Mouse (Mus musculus): ENCODE results near the gene Senp3. TPM values are rescaled to one million over a fixed set of nuclear protein-coding genes. Genes with fewer than 3 reads are reported as not detected.

Senp3 gene
- polyA plus RNA-seq, 1 experiment from 2014 or later, result 134 TPM

DNA sequence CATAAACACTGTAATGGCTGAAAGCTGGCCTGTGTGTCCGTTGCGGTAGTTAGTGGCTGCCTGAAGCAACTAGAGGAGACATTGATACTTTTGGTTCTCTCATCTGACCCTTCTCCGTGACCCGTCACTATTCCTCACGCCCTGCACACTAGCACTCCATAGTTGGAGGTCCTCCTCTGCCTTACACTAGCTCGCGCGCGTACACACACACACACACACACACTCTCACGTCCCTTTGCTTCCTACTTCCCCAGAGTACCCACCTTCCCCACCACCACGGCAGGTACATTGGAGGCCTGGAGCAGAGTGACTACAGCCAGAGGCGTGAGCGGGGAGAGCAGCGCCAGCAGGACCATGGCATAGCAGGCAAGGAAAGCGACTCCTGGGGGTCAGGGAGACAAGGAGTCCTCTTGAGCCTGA is 24.4 kb downstream of the Senp3 start:
- Histone ChIP-seq H3K27ac (peak overlapping the region; percentile 41; the same call in 1 of the 2 replicates), H3K4me3 (no peak overlapping the region)

DNA sequence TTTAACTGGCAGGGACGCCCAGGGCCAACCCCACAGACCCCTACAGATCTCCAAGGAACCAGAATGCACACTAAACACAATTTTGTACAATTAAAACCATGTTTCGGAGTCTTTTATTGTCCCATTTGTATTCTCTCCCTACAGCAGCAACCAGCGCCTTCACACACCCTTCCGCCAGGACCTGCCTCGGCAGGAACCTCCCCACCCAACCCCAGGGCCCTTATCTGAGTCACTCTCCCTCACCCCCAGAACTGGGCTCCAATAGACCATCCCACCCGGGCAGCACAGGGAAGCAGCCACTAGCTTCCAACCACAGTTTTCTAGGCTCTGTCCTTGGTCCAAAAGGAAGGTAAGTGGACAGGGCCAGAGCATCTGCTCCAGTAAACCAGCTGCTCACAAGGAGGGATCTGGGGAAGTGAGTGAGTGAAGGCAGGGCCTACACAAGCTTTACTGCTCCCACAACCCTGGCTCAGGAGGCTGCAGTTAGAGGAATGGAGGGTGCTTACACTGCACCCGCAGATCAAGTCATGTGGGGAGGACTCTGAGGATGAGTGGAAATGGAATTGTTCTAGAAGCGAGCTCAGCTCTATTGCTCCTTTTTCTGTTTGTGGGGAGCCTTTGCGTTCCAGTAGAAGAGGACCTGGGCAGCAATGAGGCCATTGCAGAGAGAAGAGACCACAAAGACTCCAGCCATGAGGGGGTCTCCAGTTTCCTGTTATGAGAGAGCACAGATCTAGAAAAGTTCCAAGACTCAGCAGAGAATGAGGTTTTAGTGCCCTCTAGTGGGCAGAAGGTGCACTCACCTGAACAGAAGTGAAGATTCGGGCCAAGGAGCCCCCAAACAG is 25.0 kb downstream of the Senp3 start:
- no peak for ATAC-seq (ENCODE audit: insufficient number of reproducible peaks, insufficient read depth, low FRiP score, low TSS enrichment)
- 76% methylated on average over 10 of the region's 10 CpGs for WGBS
- Histone ChIP-seq H3K4me3 (0 out of 2 replicates have a peak overlapping the region, but pooled peaks have one; percentile 7), H3K4me2 (replicated peaks) (no peak overlapping the region), H3K9me3 (no peaks in the 10 kb centered on the region), H3K4me1 (peaks cover 39% of the 10 kb centered on the region), H3K9ac (no peak overlapping the region), H3K36me3 (peaks cover 63% of the 10 kb centered on the region), H3K27ac (peak overlapping the region; percentile 73), H3K27me3 (no peaks in the 10 kb centered on the region)

More for the DNA sequence above, 24.4 kb downstream of the Senp3 start:
- Histone ChIP-seq H3K4me1 (peaks cover 39% of the 10 kb centered on the region), H3K36me3 (peaks cover 57% of the 10 kb centered on the region), H3K9me3 (no peaks in the 10 kb centered on the region), H3K9ac (0 out of 2 replicates have a peak overlapping the region, but pooled peaks have one; percentile 0), H3K4me2 (replicated peaks) (no peak overlapping the region), H3K27me3 (no peaks in the 10 kb centered on the region)
- WGBS, result 83% methylated on average over 15 of the region's 15 CpGs
- no peak for ATAC-seq (ENCODE audit: insufficient number of reproducible peaks, insufficient read depth, low FRiP score, low TSS enrichment)

DNA sequence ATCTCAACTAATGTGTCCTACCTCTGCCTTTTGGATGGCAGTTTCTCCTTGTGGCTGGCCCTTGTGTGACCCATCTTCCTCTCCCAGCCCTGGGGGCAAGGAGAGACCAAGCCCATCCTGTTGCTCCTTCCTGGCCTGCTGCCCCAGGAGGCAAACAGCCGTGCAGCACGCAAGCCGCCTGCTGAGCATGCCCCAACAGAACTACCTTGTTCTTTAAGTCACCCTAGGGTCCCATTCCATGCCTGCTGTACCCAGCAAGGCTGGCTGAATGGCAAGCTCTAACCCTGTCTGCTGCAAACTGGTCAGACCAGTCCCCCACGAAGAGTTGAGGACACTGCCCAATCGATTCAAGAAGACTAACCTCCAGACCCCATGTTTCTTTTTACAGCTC is 25.8 kb downstream of the Senp3 start:
- no peak overlapping the region for H3K9ac ChIP-seq

DNA sequence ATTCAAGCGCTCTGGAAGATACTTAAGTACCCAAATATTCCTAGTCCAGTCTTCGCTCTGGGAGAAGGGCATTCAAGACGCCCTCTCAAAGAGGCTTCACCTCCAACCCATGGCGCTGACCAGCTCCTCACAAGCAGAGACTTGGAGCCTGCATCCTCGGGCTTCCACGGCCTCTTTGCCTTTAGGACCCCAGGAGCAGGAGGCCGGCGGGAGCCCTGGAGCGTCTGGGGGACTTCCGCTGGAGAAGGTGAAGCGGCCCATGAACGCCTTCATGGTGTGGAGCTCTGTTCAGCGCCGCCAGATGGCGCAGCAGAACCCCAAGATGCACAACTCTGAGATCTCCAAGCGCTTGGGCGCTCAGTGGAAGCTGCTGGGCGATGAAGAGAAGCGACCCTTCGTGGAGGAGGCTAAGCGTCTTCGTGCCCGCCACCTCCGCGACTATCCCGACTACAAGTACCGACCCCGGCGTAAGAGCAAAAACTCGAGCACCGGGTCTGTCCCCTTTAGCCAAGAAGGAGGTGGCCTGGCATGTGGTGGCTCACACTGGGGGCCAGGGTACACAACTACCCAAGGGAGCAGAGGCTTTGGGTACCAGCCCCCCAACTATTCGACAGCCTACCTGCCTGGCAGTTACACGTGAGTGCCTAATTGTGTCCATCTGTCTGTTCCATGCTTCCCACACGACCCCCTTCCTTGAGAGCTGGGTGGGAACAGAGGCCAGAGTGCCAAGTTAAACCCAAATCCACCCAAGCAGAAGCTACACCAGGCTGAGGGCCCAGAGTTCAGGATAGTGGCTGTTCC is 26.4 kb downstream of the Senp3 start, which contains the start of gene Sox15:
Sox15 (plus strand) TSS at position 51 of the 801 bp plus-strand sequence.
- Histone ChIP-seq H3K4me2 (replicated peaks) (0 out of 2 replicates have a peak within 1 kb of the TSS, but pooled peaks have one; percentile 8), H3K27me3 (no peaks in the 10 kb centered on the region), H3K27ac (peak within 1 kb of the TSS; percentile 72), H3K4me3 (peak within 1 kb of the TSS; percentile 12; the same call in 1 of the 2 replicates), H3K36me3 (peaks cover 76% of the 10 kb centered on the region), H3K9ac (peak within 1 kb of the TSS; percentile 42; the same call in 1 of the 2 replicates), H3K4me1 (peaks cover 29% of the 10 kb centered on the region), H3K9me3 (no peaks in the 10 kb centered on the region)
- peak; percentile 18; the same call in 1 of the 2 replicates for ATAC-seq (ENCODE audit: insufficient number of reproducible peaks, insufficient read depth, low FRiP score, low TSS enrichment)
- WGBS, result 19% methylated on average over 34 of the region's 34 CpGs

More for the DNA sequence above, 25.8 kb downstream of the Senp3 start:
- no peak for ATAC-seq (ENCODE audit: insufficient number of reproducible peaks, insufficient read depth, low FRiP score, low TSS enrichment)
- Histone ChIP-seq H3K4me1 (peaks cover 32% of the 10 kb centered on the region), H3K4me3 (no peak overlapping the region), H3K36me3 (peaks cover 70% of the 10 kb centered on the region), H3K9me3 (no peaks in the 10 kb centered on the region), H3K27me3 (no peaks in the 10 kb centered on the region), H3K4me2 (replicated peaks) (0 out of 2 replicates have a peak overlapping the region, but pooled peaks have one; percentile 8), H3K27ac (no peak overlapping the region)
- WGBS, result 63% methylated on average over 5 of the region's 5 CpGs

DNA sequence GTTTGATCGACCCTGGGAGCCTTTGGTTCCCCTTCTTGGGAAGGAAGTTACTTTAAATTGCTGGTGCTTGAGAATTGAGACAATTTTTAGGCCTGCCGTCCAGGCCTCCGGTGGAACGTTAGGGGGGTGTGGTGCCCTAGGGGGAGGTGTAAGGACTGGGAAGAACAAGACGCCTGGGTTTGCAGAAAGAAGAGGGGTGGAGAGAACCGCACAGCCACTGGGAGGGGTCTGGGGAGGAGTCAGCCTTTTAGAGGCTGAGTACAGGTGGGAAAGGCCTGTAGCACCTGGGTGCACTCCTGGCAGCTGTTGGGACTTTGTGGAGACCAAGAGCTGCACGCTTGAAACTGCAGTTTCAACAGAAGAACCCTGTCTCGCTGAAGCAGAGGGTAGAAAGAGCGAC is 27.1 kb downstream of the Senp3 start:
- Histone ChIP-seq H3K4me1 (peaks cover 29% of the 10 kb centered on the region), H3K27me3 (no peaks in the 10 kb centered on the region), H3K27ac (peak overlapping the region; percentile 72), H3K9ac (peak overlapping the region; percentile 2; the same call in 1 of the 2 replicates), H3K4me3 (no peak overlapping the region), H3K4me2 (replicated peaks) (0 out of 2 replicates have a peak overlapping the region, but pooled peaks have one; percentile 8), H3K9me3 (no peaks in the 10 kb centered on the region), H3K36me3 (peaks cover 81% of the 10 kb centered on the region)
- ATAC-seq (ENCODE audit: insufficient number of reproducible peaks, insufficient read depth, low FRiP score, low TSS enrichment), result no peak
- WGBS, result 28% methylated on average over 9 of the region's 9 CpGs

DNA sequence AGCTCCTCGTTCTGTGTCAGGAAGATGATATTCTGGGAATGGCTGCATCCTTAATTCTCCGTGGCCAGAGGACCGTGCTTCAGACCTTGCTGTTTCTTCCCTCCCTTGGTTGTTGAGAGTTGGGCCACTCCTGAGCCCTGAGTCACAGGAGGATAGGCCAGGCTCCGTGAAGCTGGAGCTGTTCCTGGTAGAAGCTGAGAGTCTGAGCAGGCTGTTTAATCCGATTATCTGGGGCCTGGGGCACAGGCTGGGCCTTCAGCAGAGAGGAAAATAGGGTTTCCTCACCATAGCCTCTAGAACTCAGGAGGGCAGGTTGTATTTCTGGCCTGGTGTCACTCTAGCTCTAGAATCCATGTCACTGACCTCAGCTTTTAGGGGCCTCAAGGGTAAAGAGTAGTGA is 28.5 kb downstream of the Senp3 start:
- H3K27me3 ChIP-seq, result no peaks in the 10 kb centered on the region
- peaks cover 29% of the 10 kb centered on the region for H3K4me1 ChIP-seq
- no peak overlapping the region for H3K4me2 ChIP-seq (replicated peaks)
- 0 out of 2 replicates have a peak overlapping the region, but pooled peaks have one; percentile 7 for H3K9ac ChIP-seq
- H3K27ac ChIP-seq, result peak overlapping the region; percentile 30; the same call in 1 of the 2 replicates
- no peak for ATAC-seq (ENCODE audit: insufficient number of reproducible peaks, insufficient read depth, low FRiP score, low TSS enrichment)
- H3K9me3 ChIP-seq, result no peaks in the 10 kb centered on the region
- 54% methylated on average over 5 of the region's 5 CpGs for WGBS
- H3K36me3 ChIP-seq, result peaks cover 82% of the 10 kb centered on the region
- H3K4me3 ChIP-seq, result no peak overlapping the region

DNA sequence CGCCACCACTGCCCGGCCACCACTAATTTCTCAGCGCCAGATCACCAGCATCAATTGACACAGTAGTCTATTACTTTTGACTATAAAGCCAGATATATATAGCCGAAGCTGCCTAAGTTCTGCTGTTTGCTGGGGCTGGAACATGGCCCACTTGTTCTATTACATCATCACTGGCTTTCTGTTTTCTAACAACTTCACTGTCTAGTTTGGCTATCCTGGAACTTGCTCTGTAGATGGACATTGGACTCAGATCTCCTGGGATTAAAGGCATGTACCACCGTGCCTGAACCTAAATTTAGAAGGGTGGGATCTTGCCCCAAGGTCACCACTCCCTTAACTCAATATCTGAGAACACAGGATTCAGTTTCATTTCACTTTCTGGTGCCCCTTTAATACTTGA is 36.0 kb downstream of the Senp3 start:
- no peaks in the 10 kb centered on the region for H3K4me1 ChIP-seq
- WGBS, result 92% methylated on average over 5 of the region's 5 CpGs
- no peak for ATAC-seq (ENCODE audit: insufficient number of reproducible peaks, insufficient read depth, low FRiP score, low TSS enrichment)
- no peaks in the 10 kb centered on the region for H3K9me3 ChIP-seq
- no peak overlapping the region for H3K27ac ChIP-seq
- H3K4me2 ChIP-seq (replicated peaks), result no peak overlapping the region
- no peak overlapping the region for H3K4me3 ChIP-seq
- H3K36me3 ChIP-seq, result peaks cover 95% of the 10 kb centered on the region
- H3K9ac ChIP-seq, result no peak overlapping the region
- H3K27me3 ChIP-seq, result no peaks in the 10 kb centered on the region

DNA sequence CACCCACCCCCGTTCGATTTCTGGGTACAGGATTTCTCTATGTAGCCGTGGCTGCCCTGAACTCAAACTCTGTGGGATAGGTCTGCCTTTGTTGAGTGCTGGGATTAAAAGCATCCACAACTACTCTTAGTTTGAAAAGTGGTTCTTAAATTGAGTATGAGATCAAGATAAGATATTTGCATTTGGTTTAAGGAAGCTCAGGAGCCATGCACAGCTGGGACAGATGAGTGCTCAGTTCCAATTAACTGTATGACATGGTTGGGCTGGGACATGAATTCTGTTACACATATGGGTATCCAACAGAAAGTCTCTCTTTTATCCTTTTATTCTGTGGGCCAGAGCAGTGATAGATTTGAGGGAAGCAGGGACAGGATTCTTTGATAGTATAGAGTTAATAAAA is 46.4 kb downstream of the Senp3 start:
- Histone ChIP-seq H3K4me3 (no peak overlapping the region), H3K9me3 (no peaks in the 10 kb centered on the region), H3K27ac (no peak overlapping the region), H3K27me3 (no peaks in the 10 kb centered on the region), H3K9ac (no peak overlapping the region), H3K4me1 (peaks cover 23% of the 10 kb centered on the region), H3K36me3 (peaks cover 22% of the 10 kb centered on the region), H3K4me2 (replicated peaks) (peak overlapping the region; percentile 78)
- ATAC-seq (ENCODE audit: insufficient number of reproducible peaks, insufficient read depth, low FRiP score, low TSS enrichment), result no peak
- WGBS, result 90% methylated on average over 3 of the region's 3 CpGs

DNA sequence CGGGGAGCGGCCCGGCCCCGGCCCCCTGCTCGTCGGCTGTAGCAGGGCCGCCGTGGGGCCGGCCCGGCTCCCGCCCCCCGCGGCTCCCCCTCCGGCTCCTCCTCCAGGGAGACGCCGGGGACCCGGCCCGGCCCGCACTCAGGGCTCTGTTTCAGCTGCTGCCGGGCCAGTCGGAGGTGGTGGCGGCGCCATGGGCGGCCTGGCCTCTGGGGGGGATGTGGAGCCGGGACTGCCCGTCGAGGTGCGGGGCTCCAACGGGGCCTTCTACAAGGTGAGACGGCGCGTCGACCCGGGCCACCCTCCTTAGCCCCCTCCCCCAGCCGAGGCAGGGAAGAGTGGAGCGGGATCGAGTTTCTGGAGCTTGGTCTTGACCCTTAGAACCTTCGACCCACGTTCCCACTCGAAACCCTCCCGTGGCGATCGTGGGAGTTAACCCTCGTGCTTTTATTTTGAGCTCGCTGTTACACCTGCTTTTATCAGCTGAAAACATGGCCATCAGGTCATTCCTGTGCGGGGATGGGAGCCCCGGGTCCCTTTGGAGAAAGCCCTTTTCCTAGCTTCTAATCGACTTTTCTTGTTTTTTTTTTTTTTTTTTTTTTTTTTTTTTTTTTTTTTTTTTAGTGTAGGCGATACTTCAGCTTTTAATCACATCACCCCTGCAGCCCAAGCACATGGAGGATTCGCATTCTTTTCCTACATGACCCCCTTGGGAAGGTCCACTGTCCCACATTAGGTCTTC is 48.6 kb downstream of the Senp3 start:
- Histone ChIP-seq H3K27ac (peak overlapping the region; percentile 96), H3K4me2 (replicated peaks) (peak overlapping the region; percentile 78), H3K9me3 (no peaks in the 10 kb centered on the region), H3K4me1 (peaks cover 23% of the 10 kb centered on the region), H3K4me3 (peak overlapping the region; percentile 69), H3K36me3 (peaks cover 6% of the 10 kb centered on the region), H3K27me3 (no peaks in the 10 kb centered on the region), H3K9ac (peak overlapping the region; percentile 90)
- ATAC-seq (ENCODE audit: insufficient number of reproducible peaks, insufficient read depth, low FRiP score, low TSS enrichment), result peak; percentile 29; the same call in 1 of the 2 replicates
- WGBS, result under 1% methylated on average over 45 of the region's 50 CpGs

DNA sequence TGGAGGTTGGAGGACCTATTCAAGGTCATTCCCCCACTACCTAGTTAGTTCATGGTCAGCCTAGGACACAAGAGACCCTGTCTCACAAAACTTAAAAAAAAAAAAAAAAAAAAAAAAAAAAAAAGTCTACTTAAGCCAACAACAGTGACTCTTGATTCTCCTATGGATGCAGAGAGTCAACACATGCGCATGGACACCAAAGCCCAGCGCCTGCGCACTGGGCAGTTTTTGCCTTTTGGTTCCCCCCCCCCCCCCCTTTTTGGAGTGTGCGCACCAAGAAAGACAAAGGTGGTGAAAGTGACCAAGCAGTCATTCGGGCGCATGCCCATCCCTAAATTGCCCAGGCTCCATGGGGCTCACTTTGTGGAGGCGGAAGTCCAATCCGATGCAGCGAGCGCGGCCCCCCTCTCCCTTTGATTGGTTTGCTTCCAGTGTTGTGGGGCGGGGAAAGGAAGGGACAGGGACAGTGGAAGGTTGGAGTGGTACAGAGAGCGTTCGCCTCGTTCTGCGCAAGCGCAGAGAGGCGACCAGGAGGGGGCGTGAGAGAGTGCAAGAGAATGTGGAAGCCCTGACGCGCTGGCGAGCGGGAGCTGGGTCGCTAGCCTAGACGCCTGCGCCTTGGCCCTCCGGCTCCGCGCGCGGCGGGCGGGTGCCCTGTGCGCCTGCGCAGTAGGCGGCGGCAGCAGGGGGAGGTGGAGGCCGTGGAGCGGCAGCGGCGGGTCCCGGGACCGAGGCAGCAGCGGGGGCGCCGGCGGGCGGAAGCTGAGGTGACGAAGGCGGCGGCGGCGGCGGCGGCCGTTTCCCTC is 49.4 kb downstream of the Senp3 start, which contains the start of gene Fxr2:
Fxr2 (plus strand) TSS at position 707 of the 806 bp plus-strand sequence.
- peaks cover 23% of the 10 kb centered on the region for H3K4me1 ChIP-seq
- peak; percentile 99 for ATAC-seq (ENCODE audit: insufficient number of reproducible peaks, insufficient read depth, low FRiP score, low TSS enrichment)
- peak within 1 kb of the TSS; percentile 90 for H3K9ac ChIP-seq
- under 1% methylated on average over 43 of the region's 56 CpGs for WGBS
- no peaks in the 10 kb centered on the region for H3K27me3 ChIP-seq
- peaks cover 3% of the 10 kb centered on the region for H3K36me3 ChIP-seq
- peak within 1 kb of the TSS; percentile 96 for H3K27ac ChIP-seq
- no peaks in the 10 kb centered on the region for H3K9me3 ChIP-seq
- peak within 1 kb of the TSS; percentile 69 for H3K4me3 ChIP-seq
- peak within 1 kb of the TSS; percentile 78 for H3K4me2 ChIP-seq (replicated peaks)
